Mouse (Mus musculus): ENCODE data around the gene Pdlim5. TPM values are rescaled to one million over a fixed set of nuclear protein-coding genes. Genes with fewer than 3 reads are reported as not detected.

Gene Pdlim5
- 55.3 TPM for polyA plus RNA-seq (2017; shearing (Covaris generic))

DNA sequence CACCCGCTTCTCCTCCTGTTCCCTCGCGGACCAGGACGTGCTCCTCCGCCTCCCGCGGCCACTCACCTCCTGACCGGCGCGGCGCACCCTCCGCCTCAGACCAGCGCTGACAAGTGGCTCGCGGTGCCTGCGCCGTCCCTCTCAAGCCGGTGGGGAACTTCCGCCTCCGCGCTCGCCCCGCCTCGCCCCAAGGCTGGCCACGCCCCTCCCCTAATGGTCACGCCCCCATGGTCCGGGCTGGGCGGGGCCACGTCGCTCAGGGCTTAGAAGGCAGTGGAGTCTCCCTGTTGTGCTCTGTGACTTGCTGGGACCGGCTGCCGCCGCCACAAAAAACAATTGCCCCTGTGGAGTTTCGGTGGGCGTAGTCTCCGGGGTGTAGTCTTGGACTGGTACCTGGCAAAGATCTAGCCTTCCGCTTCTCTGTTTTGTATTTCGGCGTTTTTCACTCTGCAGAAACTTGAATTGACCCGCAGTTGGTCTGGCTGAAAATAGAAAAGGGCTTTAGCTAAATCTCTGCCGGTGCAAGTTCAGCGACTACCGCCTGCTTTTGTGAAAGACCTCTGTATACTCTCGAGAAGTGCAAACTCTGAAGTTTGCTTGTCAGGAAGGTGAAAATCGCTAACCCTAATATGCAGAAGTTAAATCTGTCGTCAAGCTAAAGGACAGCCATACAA lies at the start of gene Pdlim5:
TSS of gene Pdlim5 (minus strand) at position 177 of the 674 bp plus-strand sequence.

Other genes with a start within 250 kb of the Pdlim5 start
- gene Bmpr1b, start 226.3 kb downstream of the Pdlim5 start, polyA plus RNA-seq (2017; shearing (Covaris generic)) = not detected
- gene Gbp5, start 98.3 kb upstream of the Pdlim5 start, polyA plus RNA-seq (2017; shearing (Covaris generic)) = 12.1 TPM
- gene Gbp7, start 134.6 kb upstream of the Pdlim5 start, polyA plus RNA-seq (2017; shearing (Covaris generic)) = 65.1 TPM
- gene Gbp3, start 164.3 kb upstream of the Pdlim5 start, polyA plus RNA-seq (2017; shearing (Covaris generic)) = 50.9 TPM
- gene Gbp2b, start 199.2 kb upstream of the Pdlim5 start, polyA plus RNA-seq (2017; shearing (Covaris generic)) = not detected
- 46.6 TPM for gene Gbp2, start 224.9 kb upstream of the Pdlim5 start, polyA plus RNA-seq (2017; shearing (Covaris generic))